Mouse (Mus musculus): ENCODE results near the gene Chrdl2. TPM values are rescaled to one million over a fixed set of nuclear protein-coding genes. Genes with fewer than 3 reads are reported as not detected.

Gene Chrdl2
- polyA plus RNA-seq, 1 experiment from 2014 or later, result not detected

GRCm38 (mm10) chr7:100017056-100017455, 11.1 kb downstream of the Chrdl2 start:
- no peak overlapping the region for H3K27ac ChIP-seq (ENCODE audit: low read depth, low read length)
- no peaks in the 10 kb centered on the region for H3K9me3 ChIP-seq (replicated peaks; ENCODE audit: control insufficient read depth, low read length)
- no peaks in the 10 kb centered on the region for H3K4me1 ChIP-seq (ENCODE audit: control insufficient read depth, insufficient read depth, low read length)
- H3K4me2 ChIP-seq (ENCODE audit: low read length), result no peak overlapping the region
- H3K36me3 ChIP-seq (ENCODE audit: control insufficient read depth, insufficient read depth, low read length), result no peaks in the 10 kb centered on the region
- DNase-seq (ENCODE audit: low spot score), result no peak
- ATAC-seq, result no peak
- H3K27me3 ChIP-seq (replicated peaks; ENCODE audit: control insufficient read depth, insufficient read depth, low read length), result no peaks in the 10 kb centered on the region
- no peak overlapping the region for H3K9ac ChIP-seq (ENCODE audit: low read length)
- no peak overlapping the region for H3K4me3 ChIP-seq (ENCODE audit: low read depth, low read length)
- 92% methylated on average over 8 of the region's 8 CpGs for WGBS

GRCm38 (mm10) chr7:100027353-100027752, 21.4 kb downstream of the Chrdl2 start:
- no peak overlapping the region for H3K4me2 ChIP-seq (ENCODE audit: low read length)
- H3K4me1 ChIP-seq (ENCODE audit: control insufficient read depth, insufficient read depth, low read length), result no peaks in the 10 kb centered on the region
- DNase-seq (ENCODE audit: low spot score) (no peak), ATAC-seq (no peak)
- H3K9me3 ChIP-seq (replicated peaks; ENCODE audit: control insufficient read depth, low read length), result no peaks in the 10 kb centered on the region
- WGBS, result 74% methylated on average over 5 of the region's 5 CpGs
- H3K4me3 ChIP-seq (ENCODE audit: low read depth, low read length), result no peak overlapping the region
- no peaks in the 10 kb centered on the region for H3K36me3 ChIP-seq (ENCODE audit: control insufficient read depth, insufficient read depth, low read length)
- H3K9ac ChIP-seq (ENCODE audit: low read length), result no peak overlapping the region
- no peaks in the 10 kb centered on the region for H3K27me3 ChIP-seq (replicated peaks; ENCODE audit: control insufficient read depth, insufficient read depth, low read length)
- H3K27ac ChIP-seq (ENCODE audit: low read depth, low read length), result no peak overlapping the region

GRCm38 (mm10) chr7:100029307-100029706, 23.3 kb downstream of the Chrdl2 start:
- Histone ChIP-seq H3K9me3 (replicated peaks; ENCODE audit: control insufficient read depth, low read length) (no peaks in the 10 kb centered on the region), H3K4me1 (ENCODE audit: control insufficient read depth, insufficient read depth, low read length) (no peaks in the 10 kb centered on the region), H3K4me3 (ENCODE audit: low read depth, low read length) (no peak overlapping the region), H3K9ac (ENCODE audit: low read length) (no peak overlapping the region), H3K4me2 (ENCODE audit: low read length) (no peak overlapping the region), H3K27ac (ENCODE audit: low read depth, low read length) (no peak overlapping the region), H3K27me3 (replicated peaks; ENCODE audit: control insufficient read depth, insufficient read depth, low read length) (no peaks in the 10 kb centered on the region), H3K36me3 (ENCODE audit: control insufficient read depth, insufficient read depth, low read length) (no peaks in the 10 kb centered on the region)
- WGBS, result 49% methylated on average over 3 of the region's 3 CpGs
- DNase-seq (ENCODE audit: low spot score) (peak; percentile 11), ATAC-seq (no peak)

- 83% methylated on average over 8 of the region's 8 CpGs for WGBS
- ATAC-seq, result no peak
- Histone ChIP-seq H3K36me3 (ENCODE audit: control insufficient read depth, insufficient read depth, low read length) (no peaks in the 10 kb centered on the region), H3K4me1 (ENCODE audit: control insufficient read depth, insufficient read depth, low read length) (peaks cover 2% of the 10 kb centered on the region; the same call in 1 of the 2 replicates), H3K9me3 (replicated peaks; ENCODE audit: control insufficient read depth, low read length) (no peaks in the 10 kb centered on the region), H3K27me3 (replicated peaks; ENCODE audit: control insufficient read depth, insufficient read depth, low read length) (no peaks in the 10 kb centered on the region), H3K27ac (ENCODE audit: low read depth, low read length) (no peak overlapping the region), H3K4me3 (ENCODE audit: low read depth, low read length) (no peak overlapping the region), H3K9ac (ENCODE audit: low read length) (no peak overlapping the region), H3K4me2 (ENCODE audit: low read length) (no peak overlapping the region)
- no peak for DNase-seq (ENCODE audit: low spot score)
Observed at GRCm38 (mm10) chr7:100030996-100031749, 25.2 kb downstream of the Chrdl2 start.

GRCm38 (mm10) chr7:100033672-100034071, 27.7 kb downstream of the Chrdl2 start:
- H3K9me3 ChIP-seq (replicated peaks; ENCODE audit: control insufficient read depth, low read length), result no peaks in the 10 kb centered on the region
- H3K27me3 ChIP-seq (replicated peaks; ENCODE audit: control insufficient read depth, insufficient read depth, low read length), result no peaks in the 10 kb centered on the region
- no peak overlapping the region for H3K27ac ChIP-seq (ENCODE audit: low read depth, low read length)
- no peaks in the 10 kb centered on the region for H3K36me3 ChIP-seq (ENCODE audit: control insufficient read depth, insufficient read depth, low read length)
- no peak for DNase-seq (ENCODE audit: low spot score)
- no peak overlapping the region for H3K4me2 ChIP-seq (ENCODE audit: low read length)
- H3K4me1 ChIP-seq (ENCODE audit: control insufficient read depth, insufficient read depth, low read length), result peaks cover 4% of the 10 kb centered on the region; the same call in 1 of the 2 replicates
- no peak for ATAC-seq
- H3K4me3 ChIP-seq (ENCODE audit: low read depth, low read length), result no peak overlapping the region
- 76% methylated on average over 5 of the region's 5 CpGs for WGBS
- H3K9ac ChIP-seq (ENCODE audit: low read length), result no peak overlapping the region

GRCm38 (mm10) chr7:100034815-100035463, 29.0 kb downstream of the Chrdl2 start:
- peaks cover 4% of the 10 kb centered on the region; the same call in 1 of the 2 replicates for H3K4me1 ChIP-seq (ENCODE audit: control insufficient read depth, insufficient read depth, low read length)
- no peak overlapping the region for H3K9ac ChIP-seq (ENCODE audit: low read length)
- no peaks in the 10 kb centered on the region for H3K9me3 ChIP-seq (replicated peaks; ENCODE audit: control insufficient read depth, low read length)
- no peaks in the 10 kb centered on the region for H3K27me3 ChIP-seq (replicated peaks; ENCODE audit: control insufficient read depth, insufficient read depth, low read length)
- H3K4me2 ChIP-seq (ENCODE audit: low read length), result no peak overlapping the region
- H3K4me3 ChIP-seq (ENCODE audit: low read depth, low read length), result no peak overlapping the region
- no peaks in the 10 kb centered on the region for H3K36me3 ChIP-seq (ENCODE audit: control insufficient read depth, insufficient read depth, low read length)
- no peak for DNase-seq (ENCODE audit: low spot score)
- WGBS, result 89% methylated on average over 11 of the region's 11 CpGs
- ATAC-seq, result no peak
- no peak overlapping the region for H3K27ac ChIP-seq (ENCODE audit: low read depth, low read length)

- Histone ChIP-seq H3K9me3 (replicated peaks; ENCODE audit: control insufficient read depth, low read length) (no peaks in the 10 kb centered on the region), H3K36me3 (ENCODE audit: control insufficient read depth, insufficient read depth, low read length) (no peaks in the 10 kb centered on the region), H3K4me3 (ENCODE audit: low read depth, low read length) (no peak overlapping the region), H3K4me1 (ENCODE audit: control insufficient read depth, insufficient read depth, low read length) (peaks cover 4% of the 10 kb centered on the region; the same call in 1 of the 2 replicates), H3K9ac (ENCODE audit: low read length) (no peak overlapping the region), H3K27me3 (replicated peaks; ENCODE audit: control insufficient read depth, insufficient read depth, low read length) (no peaks in the 10 kb centered on the region), H3K27ac (ENCODE audit: low read depth, low read length) (0 out of 2 replicates have a peak overlapping the region, but pooled peaks have one; percentile 30), H3K4me2 (ENCODE audit: low read length) (no peak overlapping the region)
- ATAC-seq (0 out of 2 replicates have a peak, but pooled peaks have one; percentile 20), DNase-seq (ENCODE audit: low spot score) (peak; percentile 56)
- 71% methylated on average over 7 of the region's 7 CpGs for WGBS
Observed at GRCm38 (mm10) chr7:100036050-100036449, 30.1 kb downstream of the Chrdl2 start.

- Histone ChIP-seq H3K4me1 (ENCODE audit: control insufficient read depth, insufficient read depth, low read length) (peaks cover 4% of the 10 kb centered on the region; the same call in 1 of the 2 replicates), H3K9me3 (replicated peaks; ENCODE audit: control insufficient read depth, low read length) (no peaks in the 10 kb centered on the region), H3K9ac (ENCODE audit: low read length) (no peak overlapping the region), H3K27me3 (replicated peaks; ENCODE audit: control insufficient read depth, insufficient read depth, low read length) (no peaks in the 10 kb centered on the region), H3K4me3 (ENCODE audit: low read depth, low read length) (no peak overlapping the region), H3K27ac (ENCODE audit: low read depth, low read length) (0 out of 2 replicates have a peak overlapping the region, but pooled peaks have one; percentile 30), H3K4me2 (ENCODE audit: low read length) (no peak overlapping the region), H3K36me3 (ENCODE audit: control insufficient read depth, insufficient read depth, low read length) (no peaks in the 10 kb centered on the region)
- DNase-seq (ENCODE audit: low spot score) (peak; percentile 38), ATAC-seq (peak; percentile 34; the same call in 1 of the 2 replicates)
- WGBS, result 62% methylated on average over 3 of the region's 3 CpGs
Observed at GRCm38 (mm10) chr7:100036495-100036894, 30.5 kb downstream of the Chrdl2 start.

GRCm38 (mm10) chr7:100042120-100042519, 36.1 kb downstream of the Chrdl2 start:
- no peak overlapping the region for H3K4me2 ChIP-seq (ENCODE audit: low read length)
- no peak for ATAC-seq
- no peak for DNase-seq (ENCODE audit: low spot score)
- H3K27ac ChIP-seq (ENCODE audit: low read depth, low read length), result no peak overlapping the region
- H3K9ac ChIP-seq (ENCODE audit: low read length), result no peak overlapping the region
- no peaks in the 10 kb centered on the region for H3K36me3 ChIP-seq (ENCODE audit: control insufficient read depth, insufficient read depth, low read length)
- H3K9me3 ChIP-seq (replicated peaks; ENCODE audit: control insufficient read depth, low read length), result no peaks in the 10 kb centered on the region
- H3K27me3 ChIP-seq (replicated peaks; ENCODE audit: control insufficient read depth, insufficient read depth, low read length), result no peaks in the 10 kb centered on the region
- no peaks in the 10 kb centered on the region for H3K4me1 ChIP-seq (ENCODE audit: control insufficient read depth, insufficient read depth, low read length)
- WGBS, result 16% methylated on average over 31 of the region's 31 CpGs
- no peak overlapping the region for H3K4me3 ChIP-seq (ENCODE audit: low read depth, low read length)

Measured in forebrain, embryonic 14.5 days (tissue).